Mouse (Mus musculus) myocyte (in vitro differentiated cells): Measurements from ENCODE around the gene Gm20431. TPM values are rescaled to one million over a fixed set of nuclear protein-coding genes. Genes with fewer than 3 reads are reported as not detected.

ENCODE experiments used
- H3K27me3 ChIP-seq: one replicate; pipeline ENCODE4 v1.6.1; 2011; ENCODE audit not compliant: control insufficient read depth, insufficient read depth, insufficient read length
- H3K36me3 ChIP-seq: one replicate; pipeline ENCODE4 v1.6.1; 2011; ENCODE audit not compliant: control insufficient read depth, insufficient read depth
- H3K4me2 ChIP-seq: one replicate; pipeline ENCODE4 v1.6.1; 2011; ENCODE audit warnings: low read depth, control low read depth
- H3K4me3 ChIP-seq: one replicate; pipeline ENCODE4 v1.5.1; 2011; ENCODE audit warnings: mild to moderate bottlenecking, control low read depth, moderate library complexity
- H3K79me2 ChIP-seq: one replicate; pipeline ENCODE4 v1.6.1; 2011; ENCODE audit not compliant: control insufficient read depth, insufficient read depth
- H3ac ChIP-seq: one replicate; pipeline ENCODE4 v1.6.1; 2011; ENCODE audit not compliant: control insufficient read depth, insufficient read length
- CEBPB ChIP-seq: IDR thresholded peaks from 2 replicates; pipeline ENCODE4 v1.6.1; 2011; ENCODE audit warnings: mild to moderate bottlenecking, moderate library complexity; ENCODE audit not compliant: poor library complexity, insufficient read depth, severe bottlenecking
- E2F4 ChIP-seq: IDR thresholded peaks from one replicate; pipeline ENCODE4 v1.6.1; 2011; ENCODE audit warnings: mild to moderate bottlenecking, control low read depth, moderate library complexity; ENCODE audit not compliant: insufficient read depth
- MAX ChIP-seq: IDR thresholded peaks from one replicate; pipeline ENCODE4 v1.6.1; 2011; ENCODE audit warnings: low read depth, mild to moderate bottlenecking, control low read depth
- MYOD1 ChIP-seq, 3 experiments: IDR thresholded peaks; one replicate each; pipeline ENCODE4 v1.6.1; 2011; ENCODE audit warnings: control low read depth in 2 of 3, low read depth in 2 of 3, mild to moderate bottlenecking in 2 of 3, moderate library complexity in 1 of 3; ENCODE audit not compliant: insufficient read length in 2 of 3, control insufficient read depth in 1 of 3
- MYOG ChIP-seq, 3 experiments: IDR thresholded peaks; one replicate each; pipeline ENCODE4 v1.6.1; 2011; ENCODE audit warnings: control low read depth in 2 of 3, low read depth in 2 of 3, mild to moderate bottlenecking in 2 of 3; ENCODE audit not compliant: insufficient read length in 2 of 3, control insufficient read depth in 1 of 3, insufficient read depth in 1 of 3
- POLR2A ChIP-seq: IDR thresholded peaks from one replicate; pipeline ENCODE4 v1.6.1; 2011; ENCODE audit warnings: low read depth, mild to moderate bottlenecking, control low read depth, moderate library complexity; ENCODE audit not compliant: insufficient read length
- POLR2AphosphoS2 ChIP-seq: IDR thresholded peaks from one replicate; pipeline ENCODE4 v1.6.1; 2011; ENCODE audit warnings: low read depth, control low read depth; ENCODE audit not compliant: insufficient read length
- REST ChIP-seq: IDR thresholded peaks from one replicate; pipeline ENCODE4 v1.6.1; 2011; ENCODE audit warnings: mild to moderate bottlenecking, control low read depth, moderate library complexity; ENCODE audit not compliant: insufficient read depth, insufficient read length
- SRF ChIP-seq: IDR thresholded peaks from one replicate; pipeline ENCODE4 v1.6.1; 2011; ENCODE audit warnings: low read depth; ENCODE audit not compliant: control insufficient read depth, insufficient read length
- TCF12 ChIP-seq: IDR thresholded peaks from one replicate; pipeline ENCODE4 v1.6.1; 2011; ENCODE audit warnings: mild to moderate bottlenecking, control low read depth; ENCODE audit not compliant: poor library complexity, insufficient read depth, severe bottlenecking
- TCF3 ChIP-seq: IDR thresholded peaks from one replicate; pipeline ENCODE4 v1.6.1; 2011; ENCODE audit warnings: low read depth, control low read depth; ENCODE audit not compliant: insufficient read length
- USF1 ChIP-seq: IDR thresholded peaks from one replicate; pipeline ENCODE4 v1.6.1; 2011; ENCODE audit warnings: low read depth, mild to moderate bottlenecking, control low read depth, moderate library complexity
- polyA plus RNA-seq: library from polyadenylated mRNA; unstranded; fragments of >200 nt; fragmentation: generic; extraction: Trizol; gene quantifications from one replicate; pipeline ENCODE4 v1.2.1, GENCODE M21; 2012; ENCODE audit warnings: missing spikeins

The Gm20431 gene
- polyA plus RNA-seq, 1 experiment: 9.2 TPM

- Histone ChIP-seq H3ac (no peak overlapping the region), H3K4me2 (peak overlapping the region; percentile 96), H3K4me3 (no peak overlapping the region), H3K36me3 (peaks cover 8% of the 10 kb centered on the region), H3K27me3 (no peaks in the 10 kb centered on the region), H3K79me2 (peaks cover 73% of the 10 kb centered on the region)
- TF ChIP-seq TCF3 (no peak), SRF (no peak), E2F4 (no peak), POLR2A (no peak), CEBPB (no peak), USF1 (no peak), MAX (no peak), POLR2AphosphoS2 (peak; percentile 15), MYOD1 (IDR thresholded peaks at IDR 0.05; ENCODE audit: control insufficient read depth in 1 of 3, insufficient read length in 2 of 3, low read depth in 2 of 3) (peak in 1 of 3 experiments; percentile 25), REST (no peak), MYOG (IDR thresholded peaks at IDR 0.05; ENCODE audit: control insufficient read depth in 1 of 3, insufficient read depth in 1 of 3, insufficient read length in 2 of 3, low read depth in 2 of 3) (peak in 1 of 3 experiments; percentile 50), TCF12 (no peak)
Observed at GRCm38 (mm10) chr2:167628872-167629271, 32.4 kb downstream of the Gm20431 start.

GRCm38 (mm10) chr2:167627019-167627418 lies 34.3 kb downstream of the Gm20431 start:
- Histone ChIP-seq H3K79me2 (peaks cover 91% of the 10 kb centered on the region), H3K4me3 (no peak overlapping the region), H3K36me3 (peaks cover 8% of the 10 kb centered on the region), H3K4me2 (no peak overlapping the region), H3ac (no peak overlapping the region), H3K27me3 (no peaks in the 10 kb centered on the region)
- TF ChIP-seq TCF3: no peak

- peaks cover 8% of the 10 kb centered on the region for H3K36me3 ChIP-seq
- no peak overlapping the region for H3K4me3 ChIP-seq
- H3K4me2 ChIP-seq: no peak overlapping the region
- H3ac ChIP-seq: no peak overlapping the region
- H3K79me2 ChIP-seq: peaks cover 97% of the 10 kb centered on the region
- no peak for TF ChIP-seq MYOD1 (IDR thresholded peaks at IDR 0.05; ENCODE audit: control insufficient read depth in 1 of 3, insufficient read length in 2 of 3, low read depth in 2 of 3)
- TF ChIP-seq MYOG (IDR thresholded peaks at IDR 0.05; ENCODE audit: control insufficient read depth in 1 of 3, insufficient read depth in 1 of 3, insufficient read length in 2 of 3, low read depth in 2 of 3): no peak
- no peak for TF ChIP-seq USF1
- no peak for TF ChIP-seq POLR2A
- no peak for TF ChIP-seq CEBPB
- no peaks in the 10 kb centered on the region for H3K27me3 ChIP-seq
Observed at GRCm38 (mm10) chr2:167625670-167626069, 35.6 kb downstream of the Gm20431 start.

DNA sequence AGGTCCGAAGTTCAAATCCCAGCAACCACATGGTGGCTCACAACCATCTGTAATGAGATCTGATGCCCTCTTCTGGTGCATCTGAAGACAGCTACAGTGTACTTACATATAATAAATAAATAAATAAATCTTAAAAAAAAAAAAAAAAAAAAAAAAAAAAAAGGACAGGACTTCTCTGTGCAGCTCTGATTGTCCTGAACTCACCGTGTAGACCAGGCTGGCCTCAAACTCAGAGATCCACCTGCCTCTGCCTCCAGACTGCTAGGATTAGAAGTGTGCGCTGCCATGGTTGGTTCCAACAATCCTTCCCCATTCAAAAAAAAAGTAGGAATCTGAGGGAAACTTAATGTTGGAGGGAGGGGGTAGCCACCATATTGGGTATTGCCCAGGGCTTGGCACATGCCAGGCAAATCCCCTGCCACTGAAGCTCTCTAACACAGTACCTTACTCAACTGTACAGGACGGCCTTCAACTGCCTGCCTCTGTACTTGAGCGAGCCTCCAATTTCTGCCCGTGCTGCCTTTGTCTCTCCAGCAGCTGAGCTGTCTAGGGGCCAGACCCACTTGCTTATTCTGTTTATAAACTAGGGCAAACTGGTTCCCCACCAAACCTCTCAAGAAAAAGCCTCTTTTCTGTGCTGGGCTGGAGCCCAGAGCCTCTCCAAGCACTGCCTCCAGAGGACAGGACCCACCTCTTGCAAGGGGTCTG lies 36.8 kb downstream of the Gm20431 start:
- H3K27me3 ChIP-seq: no peaks in the 10 kb centered on the region
- peaks cover 97% of the 10 kb centered on the region for H3K79me2 ChIP-seq
- H3ac ChIP-seq: no peak overlapping the region
- no peak overlapping the region for H3K4me3 ChIP-seq
- TF ChIP-seq USF1 (no peak), REST (no peak), MYOD1 (IDR thresholded peaks at IDR 0.05; ENCODE audit: control insufficient read depth in 1 of 3, insufficient read length in 2 of 3, low read depth in 2 of 3) (no peak), E2F4 (no peak), TCF3 (no peak), SRF (no peak), POLR2AphosphoS2 (no peak), CEBPB (no peak), POLR2A (no peak), MAX (no peak), TCF12 (no peak), MYOG (IDR thresholded peaks at IDR 0.05; ENCODE audit: control insufficient read depth in 1 of 3, insufficient read depth in 1 of 3, insufficient read length in 2 of 3, low read depth in 2 of 3) (no peak)
- peaks cover 8% of the 10 kb centered on the region for H3K36me3 ChIP-seq
- no peak overlapping the region for H3K4me2 ChIP-seq

DNA sequence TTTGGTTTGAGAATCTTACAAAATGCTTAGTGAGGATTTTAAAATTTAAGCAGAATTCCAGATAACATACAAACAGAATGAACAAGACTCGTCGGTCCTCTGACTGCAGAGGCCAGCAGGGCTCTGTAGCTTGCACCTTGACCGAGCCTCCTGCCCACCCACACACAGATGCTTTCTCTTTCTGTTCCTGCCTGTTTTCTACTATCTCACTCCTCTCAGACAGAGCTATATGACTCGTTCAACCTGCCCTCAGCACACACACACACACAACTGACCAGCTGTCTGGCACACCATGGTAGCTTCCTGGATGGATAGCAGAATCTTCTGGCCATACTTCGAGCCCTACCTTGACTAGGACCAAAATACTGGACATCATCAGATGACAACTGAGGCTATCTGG lies 38.3 kb downstream of the Gm20431 start:
- no peak overlapping the region for H3ac ChIP-seq
- no peak overlapping the region for H3K4me3 ChIP-seq
- peaks cover 97% of the 10 kb centered on the region for H3K79me2 ChIP-seq
- H3K36me3 ChIP-seq: peaks cover 6% of the 10 kb centered on the region
- H3K4me2 ChIP-seq: no peak overlapping the region
- TF ChIP-seq POLR2AphosphoS2 (no peak), MYOD1 (IDR thresholded peaks at IDR 0.05; ENCODE audit: control insufficient read depth in 1 of 3, insufficient read length in 2 of 3, low read depth in 2 of 3) (peak in 1 of 3 experiments; percentile 0)
- no peaks in the 10 kb centered on the region for H3K27me3 ChIP-seq
